Mouse (Mus musculus) retina, postnatal 1 day (tissue): ENCODE measurements around the gene Ttc24.
A peak's percentile ranks its signal among the peaks of the same experiment; 100 is the strongest.

ENCODE experiments used
- DNase-seq: peaks from one replicate; pipeline ENCODE4 v3.0.0-alpha.2; 2012

The Ttc24 gene

GRCm38 (mm10) chr3:88074766-88075165 is 3.3 kb downstream of the Ttc24 start:
- DNase-seq: no peak

DNA sequence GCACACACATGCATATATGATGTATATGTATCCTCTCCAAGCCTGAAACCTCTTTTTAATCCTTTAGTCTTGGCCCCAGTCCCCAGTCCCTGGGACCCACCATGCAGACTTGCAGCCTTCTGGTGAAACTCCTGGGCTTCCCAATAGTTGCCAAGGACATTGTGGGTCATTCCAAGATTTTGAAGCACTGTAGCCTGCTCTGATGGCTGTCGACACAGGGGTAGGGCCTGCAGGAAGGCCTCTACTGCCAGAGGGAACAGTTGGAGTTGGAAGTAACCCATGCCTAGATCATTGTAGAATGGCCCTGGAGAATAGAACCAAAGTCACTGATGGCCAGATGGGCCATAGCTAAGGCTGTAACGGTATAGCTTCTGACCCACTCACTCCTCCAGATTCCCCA is 3.8 kb downstream of the Ttc24 start:
- DNase-seq: no peak

- no peak for DNase-seq
These were observed 4.5 kb downstream of the Ttc24 start for GRCm38 (mm10) chr3:88073631-88074030.

DNA sequence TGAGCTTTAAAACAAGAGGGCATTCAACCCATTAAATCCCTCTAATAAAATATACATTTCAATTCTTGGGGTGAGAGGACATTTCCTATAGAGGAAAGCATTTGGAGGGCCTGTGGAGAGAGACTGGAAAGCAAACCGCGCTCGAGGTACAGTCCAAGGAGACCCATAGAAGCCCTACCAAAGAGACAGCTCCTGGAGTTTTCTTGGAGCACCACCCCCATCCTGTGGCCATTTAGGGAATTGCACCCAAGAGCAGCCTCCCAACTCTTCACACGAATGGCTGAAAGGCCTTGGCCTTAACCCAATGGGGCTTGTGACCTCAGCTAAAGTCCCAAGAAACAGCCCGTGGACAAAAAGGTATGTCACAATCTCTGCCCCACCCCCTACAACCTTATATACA is 6.3 kb downstream of the Ttc24 start:
- DNase-seq: peak; percentile 87

GRCm38 (mm10) chr3:88068386-88068785 is 9.7 kb downstream of the Ttc24 start:
- DNase-seq: peak; percentile 66

DNA sequence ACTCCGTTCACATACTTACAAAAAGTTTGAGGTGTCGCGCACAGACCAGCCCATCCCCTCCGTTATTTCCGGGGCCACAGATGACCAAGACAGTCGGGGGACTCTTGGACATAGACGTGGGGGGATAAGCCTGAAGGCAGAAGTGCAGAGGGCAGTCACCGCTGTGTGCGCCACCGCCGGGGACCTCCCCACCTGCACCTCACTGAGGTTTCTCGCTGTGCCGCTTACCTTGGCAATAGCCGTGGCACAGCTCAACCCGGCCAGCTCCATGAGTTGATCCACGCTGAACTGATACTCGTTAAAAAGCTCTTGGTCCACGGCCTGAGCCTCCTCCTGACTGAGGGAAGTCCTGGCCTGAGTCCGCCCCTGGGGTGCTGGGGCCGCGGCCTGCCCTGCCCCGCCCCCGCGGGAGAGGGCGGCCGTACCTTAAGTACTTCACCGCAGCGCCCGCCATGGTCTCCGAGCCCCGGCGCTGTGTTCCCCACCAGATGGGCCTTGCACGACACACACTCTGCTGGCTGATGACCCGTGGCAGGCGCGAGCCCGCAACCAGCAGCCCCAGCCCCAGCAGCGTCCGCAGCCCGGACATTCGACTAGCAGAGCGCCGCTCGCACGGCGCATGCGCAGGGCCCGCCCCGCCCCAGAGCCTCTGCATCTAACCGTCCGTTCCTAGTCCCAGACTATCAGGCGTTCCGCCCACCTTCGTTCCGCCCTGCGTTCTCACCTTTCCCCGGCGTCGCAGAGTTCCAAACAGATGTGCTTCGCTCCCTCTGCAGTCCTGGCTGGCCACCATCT is 20.0 kb downstream of the Ttc24 start, which contains the start of gene Naxe:
Naxe (minus strand) TSS at position 594 of the 795 bp plus-strand sequence.
- DNase-seq: peak; percentile 94

DNA sequence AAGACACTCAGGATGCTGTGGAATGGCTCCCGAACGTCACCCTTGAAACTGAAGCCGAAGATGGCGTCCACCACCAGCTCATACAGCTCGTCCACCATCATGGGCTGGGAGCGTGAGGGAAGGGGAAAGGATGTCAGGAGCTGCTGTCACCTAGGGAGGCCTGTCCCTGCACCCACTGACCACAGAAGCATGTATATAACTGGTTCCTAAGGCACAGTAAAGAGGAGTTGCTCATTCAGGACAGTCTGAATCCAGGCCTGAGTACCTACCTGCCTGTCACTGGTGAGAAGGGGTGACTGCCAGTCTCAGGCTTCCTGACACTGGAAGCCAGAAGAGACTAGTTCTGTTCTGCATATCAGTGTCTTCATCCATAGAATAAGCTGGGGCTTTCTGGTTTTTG is 21.1 kb downstream of the Ttc24 start:
- no peak for DNase-seq

GRCm38 (mm10) chr3:88049532-88049931 is 28.6 kb downstream of the Ttc24 start:
- DNase-seq: no peak

DNA sequence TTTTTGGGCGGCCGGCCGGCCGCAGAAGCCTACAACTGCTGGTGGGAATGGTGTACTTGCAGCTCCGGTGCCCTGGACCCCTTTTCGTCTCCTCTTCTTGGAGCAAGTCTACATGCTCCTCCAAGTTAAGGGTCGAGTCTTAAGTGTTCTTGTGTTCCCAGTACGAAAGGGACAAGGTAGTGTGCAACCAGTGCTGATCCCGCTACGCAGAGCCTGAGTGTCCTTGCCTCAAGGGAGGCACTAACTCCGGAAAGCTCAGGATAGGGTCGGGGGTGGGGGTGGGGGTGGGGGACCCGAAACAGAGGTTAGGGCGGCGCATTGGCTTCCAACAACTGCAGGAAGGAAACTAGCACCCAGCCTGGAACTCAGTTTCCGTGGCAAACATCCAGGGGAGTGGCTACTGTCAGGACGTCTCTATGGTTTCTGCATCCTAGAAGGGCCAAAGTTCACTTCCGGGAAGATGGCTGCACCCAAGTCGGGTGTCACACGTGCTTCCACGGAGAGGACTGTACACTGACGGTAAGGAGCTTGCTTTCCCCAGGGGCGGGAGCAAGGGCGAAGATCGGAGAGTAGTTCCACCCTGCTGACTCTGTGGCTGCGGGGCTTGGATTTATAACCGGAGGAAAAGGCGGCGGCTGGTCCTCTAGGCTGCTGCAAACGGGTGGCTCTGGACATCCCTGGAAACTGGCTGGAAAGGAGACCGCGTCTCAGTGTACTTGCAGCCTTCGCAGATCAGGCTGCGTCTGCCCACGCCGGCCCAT is 35.3 kb downstream of the Ttc24 start, which contains the start of gene Gpatch4:
Gpatch4 (plus strand) TSS at position 448 of the 761 bp plus-strand sequence.
- DNase-seq: peak; percentile 97

GRCm38 (mm10) chr3:88035561-88036293 is 42.4 kb downstream of the Ttc24 start:
- DNase-seq: no peak

DNA sequence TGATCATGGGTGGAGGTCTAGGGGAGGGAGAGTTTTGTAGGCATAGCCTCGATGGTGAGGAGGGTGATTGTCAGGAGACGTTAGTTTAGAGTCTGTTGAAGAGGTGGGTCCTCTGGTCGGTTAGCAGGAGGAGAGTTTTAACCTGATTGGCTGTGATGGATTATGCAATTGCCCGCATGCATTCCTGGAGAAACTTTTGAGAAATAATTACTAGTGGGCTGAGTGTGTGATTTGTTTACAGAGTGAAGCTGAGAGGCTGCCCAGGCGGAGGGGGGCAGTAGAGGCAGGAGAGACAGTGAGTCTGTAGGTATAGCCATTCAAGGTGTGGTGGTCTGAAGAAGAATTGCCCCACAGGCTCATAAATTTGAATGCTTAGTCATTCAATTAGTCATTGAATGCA is 44.6 kb downstream of the Ttc24 start:
- no peak for DNase-seq

DNA sequence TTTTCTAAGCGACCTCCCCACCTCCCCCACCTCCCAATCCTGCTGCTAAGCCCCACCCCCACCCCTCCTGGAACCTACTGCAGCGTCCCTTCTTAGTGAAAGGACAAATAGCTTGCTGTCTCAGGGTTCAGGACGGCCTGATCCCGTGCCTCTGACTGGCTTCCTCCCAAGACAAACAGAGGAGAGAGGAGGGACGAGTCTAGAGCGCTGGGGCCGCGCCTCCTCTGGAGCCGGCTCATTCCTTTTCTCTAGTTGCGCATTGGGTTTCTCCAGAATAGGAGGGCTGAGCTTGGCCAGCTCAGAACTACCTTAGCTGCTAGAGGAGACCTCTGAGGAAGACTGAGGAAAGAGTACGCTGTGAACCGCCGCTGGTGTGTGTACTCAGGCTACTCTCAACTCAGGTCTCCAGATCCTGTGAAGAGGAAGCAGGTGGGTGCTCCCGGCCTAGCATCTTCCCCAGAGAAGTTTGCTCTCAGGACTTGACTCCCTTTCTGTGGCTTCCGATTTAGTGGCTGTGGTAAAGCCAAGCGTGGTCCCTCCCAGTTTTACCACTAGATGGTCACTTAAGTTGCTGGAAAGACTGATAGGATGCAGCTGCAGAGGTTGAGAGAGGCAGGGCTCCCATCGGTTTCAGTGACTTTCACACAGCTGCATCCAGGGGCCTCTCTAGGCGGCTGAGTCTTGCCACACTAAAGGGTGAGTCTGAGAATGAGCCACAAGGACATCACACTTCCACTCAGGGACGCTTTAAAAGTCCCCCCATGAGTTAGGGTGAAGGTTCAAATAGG is 47.3 kb downstream of the Ttc24 start:
- peak; percentile 20 for DNase-seq

- DNase-seq: peak; percentile 30
These were observed 50.5 kb downstream of the Ttc24 start, which contains the start of gene Hapln2 for GRCm38 (mm10) chr3:88027434-88028186. Hapln2 (minus strand) TSS chr3:88027583.

DNA sequence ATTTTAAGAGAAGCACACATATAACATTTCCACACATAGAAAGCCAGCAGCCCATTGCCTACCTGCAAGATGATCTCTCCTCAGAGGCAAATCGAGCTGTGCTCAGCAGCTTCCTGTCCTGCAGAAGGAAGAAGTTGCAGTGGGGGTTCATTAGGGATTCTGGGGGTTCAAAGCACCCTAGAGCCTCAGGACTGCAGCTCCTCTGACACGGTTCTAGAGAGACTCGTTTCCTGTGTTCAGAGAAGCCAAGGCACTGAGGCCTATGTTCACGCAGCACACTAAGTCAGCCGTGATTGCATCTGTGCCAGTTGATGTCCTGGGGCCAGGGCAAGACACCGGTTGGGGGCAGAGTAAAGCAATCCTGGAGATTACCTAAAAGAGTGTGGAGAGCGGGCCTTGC is 51.3 kb downstream of the Ttc24 start:
- DNase-seq: no peak

DNA sequence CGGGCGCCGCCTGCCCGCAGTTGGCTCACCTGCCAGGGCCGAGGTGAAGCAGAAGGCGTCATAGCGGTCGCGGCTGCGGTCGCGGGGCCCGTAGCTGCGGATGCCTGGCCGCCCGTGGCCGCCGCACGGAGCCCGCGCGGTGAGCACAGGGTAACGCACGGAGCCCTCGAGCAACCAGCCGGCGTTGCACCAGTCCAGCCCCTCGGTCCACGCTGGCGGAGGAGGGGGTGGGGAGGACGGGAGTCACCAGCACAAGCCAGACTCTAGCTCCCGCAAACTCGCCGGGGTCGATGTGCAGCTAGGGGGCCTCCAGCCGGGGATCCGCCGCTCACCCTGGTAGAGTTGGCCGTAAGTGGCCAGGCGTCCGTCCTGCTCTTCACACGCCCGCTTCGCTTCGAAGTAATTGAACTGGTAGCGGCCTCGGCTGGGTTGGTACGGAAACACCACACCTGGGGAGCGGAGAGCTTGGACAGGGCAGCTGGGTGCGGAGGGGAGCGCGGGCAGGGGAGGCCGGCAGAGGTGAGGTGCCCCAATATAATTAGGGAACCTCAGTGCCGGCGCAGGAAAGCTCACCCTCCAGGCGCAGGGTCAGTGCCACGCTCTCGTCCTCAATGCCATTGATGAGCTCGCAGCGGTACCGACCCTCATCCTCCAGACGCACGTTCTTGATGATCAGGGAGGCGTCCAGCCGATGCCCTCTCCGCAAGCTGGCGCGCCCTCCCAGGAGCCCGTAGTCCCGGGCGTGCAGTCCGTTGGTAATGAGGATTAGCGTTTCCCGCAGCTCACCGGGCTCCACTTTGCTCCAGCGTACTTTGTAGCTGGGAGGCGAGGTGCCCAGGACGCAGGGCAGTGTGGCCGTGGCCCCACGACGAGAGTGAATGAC is 54.7 kb downstream of the Ttc24 start:
- DNase-seq: peak; percentile 38

DNA sequence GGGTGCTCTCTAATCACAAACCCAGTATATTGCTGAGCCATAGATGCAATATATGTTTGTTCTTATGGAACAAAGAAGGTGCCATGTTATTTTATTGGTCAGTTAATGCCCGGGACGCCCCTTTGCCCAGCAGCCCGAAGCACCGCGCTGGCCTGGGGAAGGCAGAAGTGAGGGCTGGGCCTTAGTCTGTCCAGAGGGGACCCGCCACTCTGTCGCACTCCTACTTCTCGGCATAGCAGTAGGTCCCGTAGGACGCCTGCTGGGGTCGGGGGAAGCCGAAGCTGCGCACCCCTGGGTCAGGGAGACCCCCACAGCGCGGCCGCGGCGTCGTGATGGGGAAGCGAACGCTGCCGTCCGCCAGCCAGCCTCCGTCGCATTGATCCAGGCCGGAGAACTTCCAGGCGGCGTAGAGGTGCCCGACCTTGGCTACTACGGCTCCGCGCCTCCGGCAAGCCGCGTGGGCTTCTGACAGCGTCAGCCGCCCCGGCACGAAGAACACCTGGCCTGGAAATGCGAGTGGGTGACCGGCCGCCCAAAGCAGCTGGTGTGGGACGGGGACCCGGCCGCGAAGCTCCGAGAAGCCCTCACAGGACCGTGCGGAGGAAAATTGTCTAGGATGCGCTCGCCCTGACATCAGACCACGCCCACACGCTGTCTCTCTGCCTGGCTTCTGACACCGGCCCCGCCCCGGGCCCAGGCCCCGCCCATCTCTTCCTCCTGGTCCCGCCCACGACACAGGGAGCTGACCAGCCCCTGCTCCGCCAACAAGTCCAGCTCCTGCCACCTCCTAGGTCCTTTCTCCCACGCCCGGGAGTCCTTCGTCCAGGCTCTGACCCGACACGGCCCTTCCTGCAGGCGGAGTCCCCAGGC is 55.5 kb downstream of the Ttc24 start:
- peak; percentile 93 for DNase-seq
